Mouse (Mus musculus) heart, embryonic 10.5 days (tissue): ENCODE data around the gene Orm2. TPM values are rescaled to one million over a fixed set of nuclear protein-coding genes. Genes with fewer than 3 reads are reported as not detected.

Experiments
- DNase-seq: peaks from one replicate; pipeline ENCODE4 v3.0.0-alpha.2; 2017; ENCODE audit warnings: low spot score
- H3K27ac ChIP-seq: fragments of 300-500 bp; sonication (generic); 2 replicates; pipeline ENCODE4 v1.5.1; 2016; ENCODE audit warnings: mild to moderate bottlenecking
- H3K27me3 ChIP-seq: fragments of 300-500 bp; sonication (generic); 2 replicates; pipeline ENCODE4 v1.6.1; 2016; ENCODE audit warnings: mild to moderate bottlenecking; ENCODE audit not compliant: poor library complexity, insufficient read depth, severe bottlenecking
- H3K36me3 ChIP-seq: fragments of 300-500 bp; sonication (generic); 2 replicates; pipeline ENCODE4 v1.6.1; 2016; ENCODE audit warnings: mild to moderate bottlenecking, moderate library complexity
- H3K4me1 ChIP-seq: fragments of 300-500 bp; sonication (generic); 2 replicates; pipeline ENCODE4 v1.6.1; 2016; ENCODE audit warnings: mild to moderate bottlenecking
- H3K4me3 ChIP-seq: fragments of 300-500 bp; sonication (generic); 2 replicates; pipeline ENCODE4 v1.5.1; 2016; ENCODE audit warnings: mild to moderate bottlenecking, moderate library complexity
- H3K9me3 ChIP-seq: fragments of 300-500 bp; sonication (generic); 2 replicates; pipeline ENCODE4 v1.6.1; 2016; ENCODE audit warnings: mild to moderate bottlenecking, moderate library complexity
- WGBS: fragments of 180-500 bp; shearing (Covaris S2); methylation state at CpG from one replicate; pipeline ENCODE4 v1.1.7; 2016; 5-methylcytosine and 5-hydroxymethylcytosine counted together
- polyA plus RNA-seq: library from polyadenylated mRNA; unstranded; fragments of >200 nt; fragmentation: Nextera tagmentation; extraction: Ambion mirVana; gene quantifications from 2 replicates; pipeline ENCODE4 v1.2.1, GENCODE M21; 2016

Gene Orm2
- polyA plus RNA-seq, 1 experiment from 2014 or later: not detected

DNA sequence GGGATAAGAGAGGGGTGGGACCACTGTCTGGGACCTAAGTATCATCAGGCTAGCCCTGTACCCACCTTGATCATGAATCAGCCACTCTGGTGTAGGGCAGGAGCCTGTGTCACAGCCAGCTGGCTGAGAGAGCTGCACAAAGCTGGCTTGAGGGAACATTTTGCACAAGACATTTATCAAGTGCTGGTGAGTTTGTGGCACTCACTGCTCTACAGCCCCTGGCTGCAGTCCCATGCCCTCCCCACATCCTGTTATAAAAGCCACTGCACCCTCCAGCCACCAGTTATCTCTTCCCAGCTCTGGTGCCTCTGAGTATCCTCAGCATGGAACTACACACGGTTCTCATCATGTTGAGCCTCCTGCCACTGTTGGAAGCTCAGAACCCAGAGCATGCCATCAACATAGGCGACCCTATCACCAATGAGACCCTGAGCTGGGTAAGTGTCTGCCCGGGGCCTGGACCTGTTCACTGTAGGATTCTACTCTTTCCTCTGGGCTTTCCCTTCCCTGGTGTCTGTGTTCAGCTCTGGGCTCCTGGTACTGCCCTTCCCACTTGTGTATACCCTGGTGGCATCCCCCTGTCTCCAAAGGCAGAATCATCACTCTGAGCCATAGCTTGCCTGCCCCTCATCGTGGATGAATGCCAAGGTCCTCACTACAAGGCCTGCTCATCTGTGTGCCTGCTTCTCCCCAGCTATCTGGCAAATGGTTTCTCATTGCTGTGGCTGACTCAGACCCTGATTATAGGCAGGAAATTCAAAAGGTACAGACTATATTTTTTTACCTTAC, 6.2 kb upstream of the Orm2 start, which contains the start of gene Orm3:
TSS of gene Orm3 (plus strand) at position 286 of the 789 bp plus-strand sequence.
- 75% methylated on average over 4 of the region's 4 CpGs for WGBS
- no peaks in the 10 kb centered on the region for H3K9me3 ChIP-seq
- DNase-seq: no peak
- no peaks in the 10 kb centered on the region for H3K27me3 ChIP-seq
- H3K4me1 ChIP-seq: 0 out of 2 replicates have a peak, but pooled peaks cover 4% of the 10 kb centered on the region
- no peaks in the 10 kb centered on the region for H3K36me3 ChIP-seq
- H3K4me3 ChIP-seq: no peak within 1 kb of the TSS
- H3K27ac ChIP-seq: no peak within 1 kb of the TSS

GRCm38 (mm10) chr4:63356981-63357570, 5.2 kb upstream of the Orm2 start:
- no peak overlapping the region for H3K4me3 ChIP-seq
- no peaks in the 10 kb centered on the region for H3K9me3 ChIP-seq
- no peak for DNase-seq
- H3K27ac ChIP-seq: no peak overlapping the region
- WGBS: 65% methylated on average over 2 of the region's 2 CpGs
- 0 out of 2 replicates have a peak, but pooled peaks cover 4% of the 10 kb centered on the region for H3K4me1 ChIP-seq
- H3K27me3 ChIP-seq: no peaks in the 10 kb centered on the region
- no peaks in the 10 kb centered on the region for H3K36me3 ChIP-seq

- H3K9me3 ChIP-seq: no peaks in the 10 kb centered on the region
- H3K4me3 ChIP-seq: no peak overlapping the region
- H3K4me1 ChIP-seq: 0 out of 2 replicates have a peak, but pooled peaks cover 4% of the 10 kb centered on the region
- no peaks in the 10 kb centered on the region for H3K27me3 ChIP-seq
- no peak for DNase-seq
- whole genome bisulfite sequencing: 70% methylated on average over 6 of the region's 6 CpGs
- no peak overlapping the region for H3K27ac ChIP-seq
- H3K36me3 ChIP-seq: no peaks in the 10 kb centered on the region
Observed at GRCm38 (mm10) chr4:63359861-63360260, 2.4 kb upstream of the Orm2 start.

- peak; percentile 87 for DNase-seq
- Histone ChIP-seq H3K4me3 (no peak overlapping the region), H3K9me3 (no peaks in the 10 kb centered on the region), H3K36me3 (peaks cover 34% of the 10 kb centered on the region), H3K4me1 (no peaks in the 10 kb centered on the region), H3K27ac (no peak overlapping the region), H3K27me3 (peaks cover 7% of the 10 kb centered on the region; the same call in 1 of the 2 replicates)
- WGBS: 12% methylated on average over 4 of the region's 4 CpGs
Observed at GRCm38 (mm10) chr4:63368577-63368976, 6.3 kb downstream of the Orm2 start.

GRCm38 (mm10) chr4:63370897-63371296, 8.6 kb downstream of the Orm2 start:
- DNase-seq: no peak
- H3K27me3 ChIP-seq: peaks cover 7% of the 10 kb centered on the region; the same call in 1 of the 2 replicates
- 36% methylated on average over 7 of the region's 7 CpGs for WGBS
- H3K9me3 ChIP-seq: no peaks in the 10 kb centered on the region
- 0 out of 2 replicates have a peak, but pooled peaks cover 3% of the 10 kb centered on the region for H3K4me1 ChIP-seq
- H3K4me3 ChIP-seq: no peak overlapping the region
- peaks cover 41% of the 10 kb centered on the region for H3K36me3 ChIP-seq
- no peak overlapping the region for H3K27ac ChIP-seq

GRCm38 (mm10) chr4:63371890-63372289, 9.6 kb downstream of the Orm2 start:
- no peak overlapping the region for H3K4me3 ChIP-seq
- H3K27ac ChIP-seq: no peak overlapping the region
- no peaks in the 10 kb centered on the region for H3K9me3 ChIP-seq
- peaks cover 7% of the 10 kb centered on the region; the same call in 1 of the 2 replicates for H3K27me3 ChIP-seq
- H3K4me1 ChIP-seq: 0 out of 2 replicates have a peak, but pooled peaks cover 3% of the 10 kb centered on the region
- no peak for DNase-seq
- WGBS: 58% methylated on average over 3 of the region's 3 CpGs
- peaks cover 49% of the 10 kb centered on the region for H3K36me3 ChIP-seq

- no peak for DNase-seq
- Histone ChIP-seq H3K4me3 (no peak overlapping the region), H3K9me3 (no peaks in the 10 kb centered on the region), H3K27me3 (0 out of 2 replicates have a peak, but pooled peaks cover 7% of the 10 kb centered on the region), H3K27ac (no peak overlapping the region), H3K4me1 (0 out of 2 replicates have a peak, but pooled peaks cover 3% of the 10 kb centered on the region), H3K36me3 (peaks cover 49% of the 10 kb centered on the region)
- WGBS: 84% methylated on average over 8 of the region's 8 CpGs
Observed at GRCm38 (mm10) chr4:63373404-63373803, 11.2 kb downstream of the Orm2 start.

DNA sequence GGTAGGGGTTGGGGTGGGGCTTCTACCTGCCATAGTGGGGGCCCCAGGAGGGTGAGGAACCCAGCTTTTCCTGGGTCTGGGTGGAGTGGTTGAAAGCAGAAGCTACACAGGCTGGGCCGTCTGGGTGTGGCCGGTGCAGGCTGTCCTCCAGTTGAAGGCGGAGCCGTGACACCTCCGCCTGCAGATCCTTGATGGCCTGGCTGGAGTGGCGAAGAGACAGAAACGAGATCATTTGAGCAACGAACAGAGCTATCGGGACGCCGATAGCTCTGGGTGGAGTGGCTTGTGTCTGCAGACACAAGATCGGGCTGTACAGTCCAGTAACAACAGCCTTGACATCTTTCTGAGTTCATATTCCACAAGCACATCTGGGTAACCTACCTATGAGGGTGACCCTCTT, 12.1 kb downstream of the Orm2 start:
- Histone ChIP-seq H3K27me3 (0 out of 2 replicates have a peak, but pooled peaks cover 7% of the 10 kb centered on the region), H3K27ac (no peak overlapping the region), H3K36me3 (peaks cover 43% of the 10 kb centered on the region), H3K4me1 (0 out of 2 replicates have a peak, but pooled peaks cover 3% of the 10 kb centered on the region), H3K9me3 (no peaks in the 10 kb centered on the region), H3K4me3 (no peak overlapping the region)
- WGBS: 57% methylated on average over 12 of the region's 12 CpGs
- no peak for DNase-seq

- WGBS: 78% methylated on average over 1 of the region's 1 CpGs
- no peak for DNase-seq
- peaks cover 41% of the 10 kb centered on the region for H3K36me3 ChIP-seq
- 0 out of 2 replicates have a peak, but pooled peaks cover 3% of the 10 kb centered on the region for H3K4me1 ChIP-seq
- H3K27ac ChIP-seq: no peak overlapping the region
- no peak overlapping the region for H3K4me3 ChIP-seq
- H3K9me3 ChIP-seq: no peaks in the 10 kb centered on the region
- 0 out of 2 replicates have a peak, but pooled peaks cover 7% of the 10 kb centered on the region for H3K27me3 ChIP-seq
Observed at GRCm38 (mm10) chr4:63375367-63375766, 13.1 kb downstream of the Orm2 start.

DNA sequence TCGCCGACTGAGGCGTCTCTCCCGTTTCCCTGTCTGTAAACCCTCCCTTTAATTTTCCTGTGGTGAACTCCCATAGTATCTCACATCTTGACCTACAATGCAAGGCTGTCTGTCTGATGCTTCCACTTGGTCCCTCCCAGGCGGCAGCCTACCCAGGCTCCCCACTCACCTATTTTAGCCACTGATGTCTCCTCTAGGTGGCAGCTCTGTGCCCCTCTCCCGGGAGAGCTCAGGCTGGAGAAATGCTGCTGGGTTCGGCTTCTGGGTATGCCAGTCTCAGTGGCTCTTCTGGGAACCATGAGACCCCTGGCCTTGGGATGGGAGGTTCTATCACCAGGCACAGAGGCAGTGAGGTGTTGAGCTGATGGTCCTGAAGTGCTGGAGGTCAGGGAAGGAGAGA, 15.2 kb downstream of the Orm2 start:
- 67% methylated on average over 7 of the region's 7 CpGs for WGBS
- no peak for DNase-seq
- H3K27me3 ChIP-seq: 0 out of 2 replicates have a peak, but pooled peaks cover 7% of the 10 kb centered on the region
- H3K36me3 ChIP-seq: peaks cover 54% of the 10 kb centered on the region
- H3K4me3 ChIP-seq: no peak overlapping the region
- 0 out of 2 replicates have a peak, but pooled peaks cover 3% of the 10 kb centered on the region for H3K4me1 ChIP-seq
- no peaks in the 10 kb centered on the region for H3K9me3 ChIP-seq
- no peak overlapping the region for H3K27ac ChIP-seq

GRCm38 (mm10) chr4:63382676-63383369, 20.6 kb downstream of the Orm2 start:
- Histone ChIP-seq H3K36me3 (peaks cover 43% of the 10 kb centered on the region), H3K9me3 (no peaks in the 10 kb centered on the region), H3K27ac (no peak overlapping the region), H3K4me1 (no peaks in the 10 kb centered on the region), H3K27me3 (no peaks in the 10 kb centered on the region), H3K4me3 (no peak overlapping the region)
- no peak for DNase-seq
- WGBS: 72% methylated on average over 4 of the region's 4 CpGs

DNA sequence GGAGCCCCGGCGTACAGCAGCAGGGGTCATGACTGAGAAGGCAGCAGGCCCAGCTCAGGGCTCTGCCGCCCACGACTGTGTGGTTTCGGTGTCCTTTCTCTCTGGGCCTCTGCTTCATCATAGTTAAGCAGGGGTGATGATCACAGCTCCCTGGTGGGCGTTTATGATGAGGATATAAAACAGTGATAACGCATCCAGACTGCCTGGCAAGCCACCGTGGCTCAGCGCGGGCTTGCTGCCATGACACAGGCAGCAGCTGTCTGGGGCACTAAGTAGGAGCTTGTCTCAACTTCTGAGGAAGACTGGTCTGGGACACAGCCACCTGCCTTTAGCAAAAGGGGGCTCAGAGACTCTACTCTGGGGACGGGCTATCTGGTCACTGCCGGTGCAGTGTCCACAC, 21.2 kb downstream of the Orm2 start:
- DNase-seq: no peak
- Histone ChIP-seq H3K9me3 (no peaks in the 10 kb centered on the region), H3K4me1 (no peaks in the 10 kb centered on the region), H3K36me3 (peaks cover 43% of the 10 kb centered on the region), H3K27me3 (no peaks in the 10 kb centered on the region), H3K27ac (no peak overlapping the region), H3K4me3 (no peak overlapping the region)
- 89% methylated on average over 12 of the region's 12 CpGs for WGBS
